Mouse (Mus musculus) embryonic facial prominence, embryonic 12.5 days (tissue): ENCODE results near the gene Gpsm3. TPM values are rescaled to one million over a fixed set of nuclear protein-coding genes. Genes with fewer than 3 reads are reported as not detected.
A peak's percentile ranks its signal among the peaks of the same experiment; 100 is the strongest.

Experiments
- ATAC-seq: fragments of 200-750 bp; cut with Nextera tagmentation; 2 replicates; pipeline ENCODE4 v1.8.0; 2017; ENCODE audit not compliant: insufficient number of reproducible peaks, insufficient read depth, low FRiP score, low TSS enrichment
- H3K27ac ChIP-seq: fragments of 300-500 bp; sonication (generic); 2 replicates; pipeline ENCODE4 v1.5.1; 2016; ENCODE audit warnings: mild to moderate bottlenecking
- H3K27me3 ChIP-seq: fragments of 300-500 bp; sonication (generic); 2 replicates; pipeline ENCODE4 v1.6.1; 2016; ENCODE audit warnings: mild to moderate bottlenecking, moderate library complexity
- H3K36me3 ChIP-seq: fragments of 300-500 bp; sonication (generic); 2 replicates; pipeline ENCODE4 v1.6.1; 2016; ENCODE audit warnings: mild to moderate bottlenecking
- H3K4me1 ChIP-seq: fragments of 300-500 bp; sonication (generic); 2 replicates; pipeline ENCODE4 v1.6.1; 2016
- H3K4me2 ChIP-seq: fragments of 300-500 bp; sonication (generic); replicated peaks from 2 replicates; pipeline ENCODE4 v1.6.1; 2016; ENCODE audit warnings: mild to moderate bottlenecking, moderate library complexity
- H3K4me3 ChIP-seq: fragments of 300-500 bp; sonication (generic); 2 replicates; pipeline ENCODE4 v1.5.1; 2016; ENCODE audit warnings: mild to moderate bottlenecking
- H3K9ac ChIP-seq: fragments of 300-500 bp; sonication (generic); 2 replicates; pipeline ENCODE4 v1.6.1; 2016; ENCODE audit warnings: mild to moderate bottlenecking, moderate library complexity
- H3K9me3 ChIP-seq: fragments of 300-500 bp; sonication (generic); 2 replicates; pipeline ENCODE4 v1.6.1; 2016; ENCODE audit warnings: mild to moderate bottlenecking, moderate library complexity
- WGBS: fragments of 180-500 bp; shearing (Covaris S2); methylation state at CpG from one replicate; pipeline ENCODE4 v1.1.7; 2016; 5-methylcytosine and 5-hydroxymethylcytosine counted together
- polyA plus RNA-seq: library from polyadenylated mRNA; unstranded; fragments of >200 nt; fragmentation: Nextera tagmentation; extraction: Ambion mirVana; gene quantifications from 2 replicates; pipeline ENCODE4 v1.2.1, GENCODE M21; 2016

Gene Gpsm3
- polyA plus RNA-seq, 1 experiment from 2014 or later = 3.5 TPM

- Histone ChIP-seq H3K9me3 (no peaks in the 10 kb centered on the region), H3K36me3 (peaks cover 23% of the 10 kb centered on the region), H3K4me2 (peak overlapping the region; percentile 91), H3K9ac (peak overlapping the region; percentile 97), H3K27ac (peak overlapping the region; percentile 91), H3K4me3 (peak overlapping the region; percentile 97), H3K4me1 (peaks cover 41% of the 10 kb centered on the region), H3K27me3 (no peaks in the 10 kb centered on the region)
- no peak; the same call in 1 of the 2 replicates for ATAC-seq
- 17% methylated on average over 24 of the region's 24 CpGs for WGBS
Measured at GRCm38 (mm10) chr17:34604511-34605237, 15.1 kb downstream of the Gpsm3 start.

- H3K27ac ChIP-seq = peak overlapping the region; percentile 91
- H3K9ac ChIP-seq = peak overlapping the region; percentile 97
- no peaks in the 10 kb centered on the region for H3K27me3 ChIP-seq
- peak overlapping the region; percentile 91 for H3K4me2 ChIP-seq
- H3K36me3 ChIP-seq = peaks cover 24% of the 10 kb centered on the region
- WGBS = under 1% methylated on average over 30 of the region's 30 CpGs
- H3K4me1 ChIP-seq = peaks cover 41% of the 10 kb centered on the region
- peak; percentile 42 for ATAC-seq
- no peaks in the 10 kb centered on the region for H3K9me3 ChIP-seq
- H3K4me3 ChIP-seq = peak overlapping the region; percentile 97
Measured at GRCm38 (mm10) chr17:34605609-34606008, 16.0 kb downstream of the Gpsm3 start.

- Histone ChIP-seq H3K4me3 (peak overlapping the region; percentile 97), H3K27me3 (no peaks in the 10 kb centered on the region), H3K9ac (peak overlapping the region; percentile 97), H3K4me1 (peaks cover 41% of the 10 kb centered on the region), H3K9me3 (no peaks in the 10 kb centered on the region), H3K4me2 (peak overlapping the region; percentile 91), H3K36me3 (peaks cover 26% of the 10 kb centered on the region), H3K27ac (peak overlapping the region; percentile 91)
- no peak for ATAC-seq
- 16% methylated on average over 32 of the region's 32 CpGs for WGBS
Measured at GRCm38 (mm10) chr17:34606186-34607039, 16.8 kb downstream of the Gpsm3 start.

- no peak for ATAC-seq
- H3K4me3 ChIP-seq = no peak overlapping the region
- no peak overlapping the region for H3K4me2 ChIP-seq
- H3K9ac ChIP-seq = no peak overlapping the region
- 89% methylated on average over 7 of the region's 7 CpGs for WGBS
- no peaks in the 10 kb centered on the region for H3K27me3 ChIP-seq
- peaks cover 30% of the 10 kb centered on the region for H3K4me1 ChIP-seq
- H3K36me3 ChIP-seq = peaks cover 35% of the 10 kb centered on the region
- H3K9me3 ChIP-seq = no peaks in the 10 kb centered on the region
- no peak overlapping the region for H3K27ac ChIP-seq
Measured at GRCm38 (mm10) chr17:34607997-34608396, 18.4 kb downstream of the Gpsm3 start.

GRCm38 (mm10) chr17:34611050-34611449 is 21.4 kb downstream of the Gpsm3 start:
- Histone ChIP-seq H3K9ac (no peak overlapping the region), H3K27ac (no peak overlapping the region), H3K4me3 (no peak overlapping the region), H3K4me2 (no peak overlapping the region), H3K9me3 (no peaks in the 10 kb centered on the region), H3K36me3 (peaks cover 53% of the 10 kb centered on the region), H3K4me1 (peaks cover 19% of the 10 kb centered on the region), H3K27me3 (no peaks in the 10 kb centered on the region)
- WGBS = 91% methylated on average over 8 of the region's 8 CpGs
- ATAC-seq = no peak

- peaks cover 64% of the 10 kb centered on the region for H3K36me3 ChIP-seq
- peaks cover 5% of the 10 kb centered on the region; the same call in 1 of the 2 replicates for H3K4me1 ChIP-seq
- H3K9me3 ChIP-seq = no peaks in the 10 kb centered on the region
- no peak overlapping the region for H3K9ac ChIP-seq
- WGBS = 86% methylated on average over 11 of the region's 11 CpGs
- no peak overlapping the region for H3K27ac ChIP-seq
- no peak for ATAC-seq
- H3K27me3 ChIP-seq = no peaks in the 10 kb centered on the region
- no peak overlapping the region for H3K4me3 ChIP-seq
- H3K4me2 ChIP-seq = no peak overlapping the region
Measured at GRCm38 (mm10) chr17:34613054-34613645, 23.5 kb downstream of the Gpsm3 start.

GRCm38 (mm10) chr17:34613830-34614229 is 24.2 kb downstream of the Gpsm3 start:
- H3K9ac ChIP-seq = no peak overlapping the region
- H3K4me3 ChIP-seq = no peak overlapping the region
- no peaks in the 10 kb centered on the region for H3K4me1 ChIP-seq
- no peak overlapping the region; the same call in 1 of the 2 replicates for H3K4me2 ChIP-seq
- 93% methylated on average over 10 of the region's 10 CpGs for WGBS
- H3K27me3 ChIP-seq = no peaks in the 10 kb centered on the region
- no peak overlapping the region for H3K27ac ChIP-seq
- peaks cover 62% of the 10 kb centered on the region for H3K36me3 ChIP-seq
- no peaks in the 10 kb centered on the region for H3K9me3 ChIP-seq
- ATAC-seq = no peak

GRCm38 (mm10) chr17:34615871-34616270 is 26.3 kb downstream of the Gpsm3 start, which contains the start of gene Egfl8:
Egfl8 (minus strand) TSS chr17:34615971.
- Histone ChIP-seq H3K4me2 (no peak within 1 kb of the TSS), H3K36me3 (peaks cover 62% of the 10 kb centered on the region), H3K9ac (no peak within 1 kb of the TSS), H3K4me3 (no peak within 1 kb of the TSS), H3K27ac (no peak within 1 kb of the TSS; the same call in 1 of the 2 replicates), H3K9me3 (no peaks in the 10 kb centered on the region), H3K27me3 (no peaks in the 10 kb centered on the region), H3K4me1 (no peaks in the 10 kb centered on the region)
- WGBS = 44% methylated on average over 6 of the region's 6 CpGs
- no peak for ATAC-seq

GRCm38 (mm10) chr17:34618999-34619398 is 29.4 kb downstream of the Gpsm3 start:
- Histone ChIP-seq H3K9ac (no peak overlapping the region), H3K36me3 (peaks cover 54% of the 10 kb centered on the region), H3K27ac (no peak overlapping the region), H3K4me1 (no peaks in the 10 kb centered on the region), H3K4me3 (no peak overlapping the region), H3K9me3 (no peaks in the 10 kb centered on the region), H3K27me3 (no peaks in the 10 kb centered on the region), H3K4me2 (no peak overlapping the region)
- ATAC-seq = no peak
- 16% methylated on average over 6 of the region's 6 CpGs for WGBS

- Histone ChIP-seq H3K27ac (no peak overlapping the region), H3K9ac (no peak overlapping the region), H3K4me2 (no peak overlapping the region), H3K4me3 (no peak overlapping the region), H3K4me1 (peaks cover under 1% of the 10 kb centered on the region; the same call in 1 of the 2 replicates), H3K27me3 (no peaks in the 10 kb centered on the region), H3K9me3 (no peaks in the 10 kb centered on the region), H3K36me3 (peaks cover 48% of the 10 kb centered on the region)
- no peak for ATAC-seq
- WGBS = 92% methylated on average over 8 of the region's 8 CpGs
Measured at GRCm38 (mm10) chr17:34621006-34621405, 31.4 kb downstream of the Gpsm3 start.

GRCm38 (mm10) chr17:34623161-34623560 is 33.6 kb downstream of the Gpsm3 start:
- no peak for ATAC-seq
- 83% methylated on average over 9 of the region's 9 CpGs for WGBS
- Histone ChIP-seq H3K36me3 (peaks cover 32% of the 10 kb centered on the region), H3K4me3 (no peak overlapping the region), H3K27ac (no peak overlapping the region), H3K9me3 (no peaks in the 10 kb centered on the region), H3K4me2 (no peak overlapping the region), H3K9ac (no peak overlapping the region), H3K4me1 (peaks cover 10% of the 10 kb centered on the region; the same call in 1 of the 2 replicates), H3K27me3 (no peaks in the 10 kb centered on the region)
